Mouse (Mus musculus) central nervous system, embryonic 18 days (tissue): ENCODE data around the gene Orm2. TPM values are rescaled to one million over a fixed set of nuclear protein-coding genes. Genes with fewer than 3 reads are reported as not detected.

ENCODE experiments used
- polyA plus RNA-seq: library from polyadenylated mRNA; depleted of rRNA; stranded (reverse); fragments of >200 nt; gene quantifications from 2 replicates; pipeline ENCODE4 v1.2.3, GENCODE M21; 2012; rRNA removed

Gene Orm2
- not detected in 2 replicates for polyA plus RNA-seq

DNA sequence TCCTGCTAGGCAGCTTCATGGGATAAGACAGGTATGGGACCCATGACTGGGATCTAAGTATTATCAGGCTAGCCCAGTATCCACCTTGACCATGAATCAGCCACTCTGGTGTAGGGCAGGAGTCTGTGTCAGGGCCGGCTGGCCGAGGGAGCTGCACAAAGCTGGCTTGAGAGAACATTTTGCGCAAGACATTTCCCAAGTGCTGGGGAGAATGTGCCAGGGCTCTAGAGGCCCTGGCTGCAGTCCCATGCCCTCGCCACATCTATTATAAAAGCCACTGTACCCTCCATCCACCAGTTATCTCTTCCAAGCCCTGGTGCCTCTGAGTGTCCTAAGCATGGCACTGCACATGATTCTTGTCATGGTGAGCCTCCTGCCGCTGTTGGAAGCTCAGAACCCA lies at the start of gene Orm2:
Gene Orm2 (plus strand): TSS at position 300 of the 400 bp plus-strand sequence.

DNA sequence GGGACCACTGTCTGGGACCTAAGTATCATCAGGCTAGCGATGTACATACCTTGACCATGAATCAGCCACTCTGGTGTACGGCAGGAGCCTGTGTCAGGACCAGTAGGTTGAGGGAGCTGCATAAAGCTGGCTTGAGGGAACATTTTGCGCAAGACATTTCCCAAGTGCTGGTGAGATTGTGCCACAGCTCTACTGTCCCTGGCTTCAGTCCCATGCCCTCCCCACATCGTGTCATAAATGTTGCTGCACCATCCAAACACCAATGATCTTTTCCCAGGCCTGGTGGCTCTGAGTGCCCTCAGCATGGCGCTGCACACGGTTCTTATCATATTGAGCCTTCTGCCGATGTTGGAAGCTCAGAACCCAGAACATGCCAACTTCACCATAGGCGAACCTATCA lies 18.0 kb upstream of the Orm2 start, which contains the start of gene Orm1:
Gene Orm1 (plus strand): TSS at position 266 of the 400 bp plus-strand sequence.

DNA sequence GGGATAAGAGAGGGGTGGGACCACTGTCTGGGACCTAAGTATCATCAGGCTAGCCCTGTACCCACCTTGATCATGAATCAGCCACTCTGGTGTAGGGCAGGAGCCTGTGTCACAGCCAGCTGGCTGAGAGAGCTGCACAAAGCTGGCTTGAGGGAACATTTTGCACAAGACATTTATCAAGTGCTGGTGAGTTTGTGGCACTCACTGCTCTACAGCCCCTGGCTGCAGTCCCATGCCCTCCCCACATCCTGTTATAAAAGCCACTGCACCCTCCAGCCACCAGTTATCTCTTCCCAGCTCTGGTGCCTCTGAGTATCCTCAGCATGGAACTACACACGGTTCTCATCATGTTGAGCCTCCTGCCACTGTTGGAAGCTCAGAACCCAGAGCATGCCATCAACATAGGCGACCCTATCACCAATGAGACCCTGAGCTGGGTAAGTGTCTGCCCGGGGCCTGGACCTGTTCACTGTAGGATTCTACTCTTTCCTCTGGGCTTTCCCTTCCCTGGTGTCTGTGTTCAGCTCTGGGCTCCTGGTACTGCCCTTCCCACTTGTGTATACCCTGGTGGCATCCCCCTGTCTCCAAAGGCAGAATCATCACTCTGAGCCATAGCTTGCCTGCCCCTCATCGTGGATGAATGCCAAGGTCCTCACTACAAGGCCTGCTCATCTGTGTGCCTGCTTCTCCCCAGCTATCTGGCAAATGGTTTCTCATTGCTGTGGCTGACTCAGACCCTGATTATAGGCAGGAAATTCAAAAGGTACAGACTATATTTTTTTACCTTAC lies 6.2 kb upstream of the Orm2 start, which contains the start of gene Orm3:
Gene Orm3 (plus strand): TSS at position 286 of the 789 bp plus-strand sequence.

DNA sequence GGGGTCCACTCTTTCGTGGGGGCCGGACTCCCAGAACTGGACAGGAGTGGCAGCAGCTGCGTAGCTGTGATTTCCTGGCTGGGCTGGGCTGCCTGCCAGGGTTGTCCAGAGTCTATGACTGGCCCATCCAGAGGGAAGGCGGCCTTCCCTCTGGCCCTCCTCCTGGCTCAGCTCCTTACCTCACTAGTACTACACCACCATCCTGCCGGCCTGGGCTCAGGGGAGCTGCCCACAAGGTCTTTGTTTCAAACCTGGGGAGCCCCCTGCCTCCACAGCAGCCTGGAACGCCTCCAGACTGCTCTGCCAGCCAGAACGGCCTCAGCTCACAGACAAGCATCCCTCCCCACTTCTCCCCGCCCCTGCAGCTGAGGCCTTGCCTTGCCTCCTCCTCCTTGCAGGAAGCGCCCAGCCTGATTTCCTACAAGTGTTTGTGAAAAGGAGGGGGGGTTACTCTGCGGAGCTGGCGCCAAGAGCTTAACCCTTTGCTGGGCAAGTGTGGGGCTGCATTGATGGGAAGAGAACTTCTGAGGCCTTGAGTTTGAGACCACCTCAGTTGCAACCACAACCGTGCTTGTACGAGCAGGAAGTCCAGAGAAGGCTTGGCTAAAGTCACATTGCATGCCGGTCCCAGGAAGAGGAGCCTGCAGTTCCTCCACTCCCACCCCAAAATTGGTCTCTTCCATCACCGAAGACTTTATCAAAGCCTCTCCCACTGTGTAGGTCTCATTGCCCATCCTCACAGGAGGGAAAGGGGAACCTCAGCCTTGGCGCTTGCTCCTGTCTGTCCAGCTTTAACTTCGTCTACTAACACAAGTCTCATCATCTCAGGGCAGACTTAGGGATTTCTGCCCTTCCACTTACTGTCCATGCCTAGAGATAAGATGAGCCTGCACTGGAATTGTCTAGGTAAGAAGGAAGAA lies 41.1 kb downstream of the Orm2 start, which contains the start of gene Akna:
Gene Akna (minus strand): TSS at position 315 of the 920 bp plus-strand sequence.

Other genes with a start within 250 kb of the Orm2 start
- gene Ambp, start 207.7 kb upstream of the Orm2 start, polyA plus RNA-seq = 0.08 and 0.17 TPM in 2 replicates
- gene Kif12, start 190.3 kb upstream of the Orm2 start, polyA plus RNA-seq = 0.12 and 0.20 TPM in 2 replicates
- 3.5 and 5.9 TPM in 2 replicates for gene Col27a1, start 148.4 kb upstream of the Orm2 start, polyA plus RNA-seq
- 0.58 TPM in 1 of 2 replicates, not detected in the other for gene Orm1, start 17.9 kb upstream of the Orm2 start, polyA plus RNA-seq
- not detected in 2 replicates for gene Orm3, start 6.3 kb upstream of the Orm2 start, polyA plus RNA-seq
- gene Akna, start 40.9 kb downstream of the Orm2 start, polyA plus RNA-seq = 2.7 and 3.5 TPM in 2 replicates
- 19.8 and 20.8 TPM in 2 replicates for gene Whrn, start 133.5 kb downstream of the Orm2 start, polyA plus RNA-seq
- 200 and 228 TPM in 2 replicates for gene Atp6v1g1, start 182.3 kb downstream of the Orm2 start, polyA plus RNA-seq
- 4.1 TPM in 2 replicates for gene Tmem268, start 196.3 kb downstream of the Orm2 start, polyA plus RNA-seq
- gene Gm11213, start 242.8 kb downstream of the Orm2 start, polyA plus RNA-seq = not detected in 2 replicates